Mouse (Mus musculus): ENCODE measurements around the gene Trpm3. TPM values are rescaled to one million over a fixed set of nuclear protein-coding genes. Genes with fewer than 3 reads are reported as not detected.
A peak's percentile ranks its signal among the peaks of the same experiment; 100 is the strongest.

The Trpm3 gene
- polyA plus RNA-seq, 1 experiment from 2014 or later: 6.4 TPM

DNA sequence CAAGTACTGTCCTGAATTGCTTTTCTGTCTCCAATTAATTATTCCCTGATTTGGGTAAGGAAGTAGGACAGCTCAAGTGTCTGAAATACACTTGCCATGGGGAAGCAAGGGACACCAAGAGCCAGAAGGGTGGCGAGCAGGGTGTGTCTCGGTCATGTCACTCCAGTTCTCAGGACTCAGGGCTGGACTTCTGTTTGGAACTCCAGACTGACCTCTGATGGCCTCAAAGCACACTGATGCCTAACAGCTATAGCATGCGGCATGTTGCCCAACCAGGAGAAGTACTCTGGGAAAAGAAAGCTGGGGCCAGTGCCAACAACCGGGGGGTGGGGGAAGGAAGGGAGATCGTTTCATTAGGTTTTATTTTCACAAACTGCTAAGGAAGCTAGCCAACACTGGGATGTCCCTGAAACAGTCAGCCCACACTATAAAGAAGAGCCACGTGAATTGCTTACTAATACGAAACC lies 791.6 kb downstream of the Trpm3 start:
- H3K4me2 ChIP-seq (ENCODE audit: low read depth, low read length): no peak overlapping the region
- H3K27ac ChIP-seq (replicated peaks; ENCODE audit: low read depth, low read length): no peak overlapping the region
- WGBS: 62% methylated on average over 7 of the region's 7 CpGs
- DNase-seq (ENCODE audit: low spot score) (peak; percentile 43), ATAC-seq (ENCODE audit: low read depth) (0 out of 2 replicates have a peak, but pooled peaks have one; percentile 15)
- H3K9ac ChIP-seq (ENCODE audit: low read depth, low read length): no peak overlapping the region
- H3K4me1 ChIP-seq (ENCODE audit: control insufficient read depth, insufficient read depth, low read length): 0 out of 2 replicates have a peak, but pooled peaks cover 7% of the 10 kb centered on the region
- H3K36me3 ChIP-seq (ENCODE audit: control insufficient read depth, insufficient read depth, low read length): no peaks in the 10 kb centered on the region
- H3K27me3 ChIP-seq (replicated peaks; ENCODE audit: control insufficient read depth, insufficient read depth, low read length): no peaks in the 10 kb centered on the region
- no peak overlapping the region for H3K4me3 ChIP-seq (ENCODE audit: low read depth, low read length)
- H3K9me3 ChIP-seq (ENCODE audit: control insufficient read depth, low read length): no peaks in the 10 kb centered on the region

DNA sequence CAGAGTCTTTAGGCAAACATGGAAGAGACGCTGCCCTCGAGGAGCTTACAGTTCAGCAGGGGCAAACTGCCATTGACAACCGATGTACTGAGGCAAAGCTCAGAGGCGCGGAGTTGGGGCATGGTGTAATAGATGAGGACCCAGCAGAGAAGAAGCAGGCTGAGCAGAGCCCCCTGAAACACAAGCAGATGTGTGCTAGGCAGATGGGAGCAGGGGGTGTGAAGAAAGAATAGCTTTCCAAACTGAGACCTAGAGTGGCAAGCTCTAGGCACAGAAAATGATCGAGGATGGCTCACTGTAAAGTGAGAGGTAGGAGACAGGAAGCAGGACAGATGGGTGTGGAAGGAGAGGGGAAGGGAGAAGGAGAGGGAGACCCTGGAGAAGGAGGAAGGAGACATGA lies 792.2 kb downstream of the Trpm3 start:
- Histone ChIP-seq H3K9me3 (ENCODE audit: control insufficient read depth, low read length) (no peaks in the 10 kb centered on the region), H3K36me3 (ENCODE audit: control insufficient read depth, insufficient read depth, low read length) (no peaks in the 10 kb centered on the region), H3K27ac (replicated peaks; ENCODE audit: low read depth, low read length) (no peak overlapping the region), H3K4me2 (ENCODE audit: low read depth, low read length) (no peak overlapping the region), H3K27me3 (replicated peaks; ENCODE audit: control insufficient read depth, insufficient read depth, low read length) (no peaks in the 10 kb centered on the region), H3K4me3 (ENCODE audit: low read depth, low read length) (no peak overlapping the region), H3K4me1 (ENCODE audit: control insufficient read depth, insufficient read depth, low read length) (0 out of 2 replicates have a peak, but pooled peaks cover 7% of the 10 kb centered on the region), H3K9ac (ENCODE audit: low read depth, low read length) (no peak overlapping the region)
- ATAC-seq (ENCODE audit: low read depth) (no peak), DNase-seq (ENCODE audit: low spot score) (no peak)
- 79% methylated on average over 6 of the region's 6 CpGs for WGBS

DNA sequence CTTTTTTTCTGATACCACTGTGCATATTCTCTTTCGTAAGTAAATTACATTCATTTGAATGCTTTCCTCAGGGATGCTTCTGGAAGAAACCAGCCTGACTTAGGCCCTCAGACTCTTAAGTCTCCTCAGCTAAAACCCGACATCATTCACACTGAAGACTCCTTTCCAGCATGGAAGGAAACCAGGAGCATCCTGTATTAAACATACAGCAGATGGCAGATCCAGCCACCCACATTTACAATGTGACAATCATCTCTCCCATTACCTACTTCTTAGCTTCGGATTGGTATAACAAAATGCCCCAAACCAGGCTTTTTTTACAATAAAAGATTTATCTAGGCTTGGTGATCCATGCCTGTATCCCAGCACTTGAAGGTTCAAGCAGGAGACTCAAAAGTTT lies 796.2 kb downstream of the Trpm3 start:
- Histone ChIP-seq H3K36me3 (ENCODE audit: control insufficient read depth, insufficient read depth, low read length) (no peaks in the 10 kb centered on the region), H3K9me3 (ENCODE audit: control insufficient read depth, low read length) (no peaks in the 10 kb centered on the region), H3K27me3 (replicated peaks; ENCODE audit: control insufficient read depth, insufficient read depth, low read length) (no peaks in the 10 kb centered on the region), H3K4me2 (ENCODE audit: low read depth, low read length) (no peak overlapping the region), H3K27ac (replicated peaks; ENCODE audit: low read depth, low read length) (no peak overlapping the region), H3K9ac (ENCODE audit: low read depth, low read length) (no peak overlapping the region), H3K4me1 (ENCODE audit: control insufficient read depth, insufficient read depth, low read length) (peaks cover 11% of the 10 kb centered on the region), H3K4me3 (ENCODE audit: low read depth, low read length) (no peak overlapping the region)
- DNase-seq (ENCODE audit: low spot score): no peak
- 70% methylated on average over 3 of the region's 3 CpGs for WGBS
- no peak for ATAC-seq (ENCODE audit: low read depth)

DNA sequence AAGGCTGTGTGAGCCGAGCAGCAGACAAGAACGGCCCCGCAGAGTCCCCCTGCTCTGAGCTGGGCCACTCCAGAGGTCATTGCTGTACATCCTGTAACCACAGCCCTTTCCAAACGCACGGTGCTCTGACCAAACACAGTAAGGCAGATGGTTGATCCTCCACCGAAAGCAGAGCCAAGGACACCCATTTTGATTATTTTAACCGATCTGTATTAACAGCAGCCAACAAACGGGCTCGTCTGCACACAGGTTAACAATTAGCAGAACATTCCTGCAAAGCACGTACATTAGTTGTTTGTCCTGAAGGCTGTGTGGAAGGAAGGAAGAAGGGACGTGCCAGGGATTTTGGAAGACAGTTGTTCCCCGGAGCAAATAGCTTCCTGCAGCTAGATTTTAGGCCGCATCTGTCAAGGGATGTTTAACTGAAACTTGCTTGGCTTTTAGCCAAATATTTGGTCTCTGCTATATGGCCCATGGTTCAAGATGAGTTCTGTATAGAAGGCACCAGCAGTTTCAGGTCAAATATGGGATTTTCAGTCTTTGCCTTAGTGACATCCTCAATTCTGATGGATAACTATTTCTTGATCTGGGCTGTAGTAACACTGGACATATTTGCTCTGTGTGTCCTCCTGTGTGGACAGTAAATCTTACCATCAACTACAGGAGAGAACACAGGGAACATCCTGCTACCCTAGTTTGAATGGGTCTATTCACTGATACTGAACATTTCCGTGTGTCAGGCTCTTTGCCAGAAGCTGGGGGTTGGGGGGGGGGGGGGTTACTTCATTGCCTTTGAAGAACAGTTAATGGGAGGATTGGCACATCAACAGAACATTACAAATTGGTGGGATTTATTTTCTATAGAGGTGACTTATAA lies 800.2 kb downstream of the Trpm3 start:
- ATAC-seq (ENCODE audit: low read depth) (peak; percentile 60; the same call in 1 of the 2 replicates), DNase-seq (ENCODE audit: low spot score) (peak; percentile 76)
- Histone ChIP-seq H3K27me3 (replicated peaks; ENCODE audit: control insufficient read depth, insufficient read depth, low read length) (no peaks in the 10 kb centered on the region), H3K36me3 (ENCODE audit: control insufficient read depth, insufficient read depth, low read length) (no peaks in the 10 kb centered on the region), H3K4me2 (ENCODE audit: low read depth, low read length) (no peak overlapping the region), H3K9ac (ENCODE audit: low read depth, low read length) (no peak overlapping the region), H3K4me1 (ENCODE audit: control insufficient read depth, insufficient read depth, low read length) (peaks cover 13% of the 10 kb centered on the region), H3K4me3 (ENCODE audit: low read depth, low read length) (no peak overlapping the region), H3K27ac (replicated peaks; ENCODE audit: low read depth, low read length) (no peak overlapping the region), H3K9me3 (ENCODE audit: control insufficient read depth, low read length) (no peaks in the 10 kb centered on the region)
- WGBS: 25% methylated on average over 14 of the region's 14 CpGs

DNA sequence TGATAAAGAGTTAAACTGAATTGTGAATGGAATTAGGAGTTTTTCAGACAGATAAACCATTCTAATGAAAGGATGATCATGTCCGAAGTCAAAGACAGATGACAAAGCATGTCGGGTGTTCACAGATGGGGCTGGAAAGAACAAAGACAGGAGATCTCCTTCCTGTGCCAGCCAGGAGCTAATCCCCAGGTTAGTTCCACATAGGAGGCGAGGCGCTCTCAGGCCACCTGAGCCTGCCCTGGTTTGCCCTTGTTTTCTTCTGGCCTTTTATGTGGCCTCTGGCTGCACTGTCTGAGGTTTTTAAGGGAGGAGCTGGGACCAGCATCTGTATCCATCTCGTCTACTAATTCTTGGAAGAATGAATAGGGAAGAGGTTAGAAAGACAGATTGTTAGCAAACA lies 801.0 kb downstream of the Trpm3 start:
- Histone ChIP-seq H3K36me3 (ENCODE audit: control insufficient read depth, insufficient read depth, low read length) (no peaks in the 10 kb centered on the region), H3K4me3 (ENCODE audit: low read depth, low read length) (no peak overlapping the region), H3K4me1 (ENCODE audit: control insufficient read depth, insufficient read depth, low read length) (peaks cover 13% of the 10 kb centered on the region), H3K4me2 (ENCODE audit: low read depth, low read length) (no peak overlapping the region), H3K27me3 (replicated peaks; ENCODE audit: control insufficient read depth, insufficient read depth, low read length) (no peaks in the 10 kb centered on the region), H3K9ac (ENCODE audit: low read depth, low read length) (no peak overlapping the region), H3K9me3 (ENCODE audit: control insufficient read depth, low read length) (no peaks in the 10 kb centered on the region), H3K27ac (replicated peaks; ENCODE audit: low read depth, low read length) (0 out of 2 replicates have a peak overlapping the region, but pooled peaks have one; percentile 28)
- no peak for ATAC-seq (ENCODE audit: low read depth)
- WGBS: 45% methylated on average over 5 of the region's 5 CpGs
- no peak for DNase-seq (ENCODE audit: low spot score)

DNA sequence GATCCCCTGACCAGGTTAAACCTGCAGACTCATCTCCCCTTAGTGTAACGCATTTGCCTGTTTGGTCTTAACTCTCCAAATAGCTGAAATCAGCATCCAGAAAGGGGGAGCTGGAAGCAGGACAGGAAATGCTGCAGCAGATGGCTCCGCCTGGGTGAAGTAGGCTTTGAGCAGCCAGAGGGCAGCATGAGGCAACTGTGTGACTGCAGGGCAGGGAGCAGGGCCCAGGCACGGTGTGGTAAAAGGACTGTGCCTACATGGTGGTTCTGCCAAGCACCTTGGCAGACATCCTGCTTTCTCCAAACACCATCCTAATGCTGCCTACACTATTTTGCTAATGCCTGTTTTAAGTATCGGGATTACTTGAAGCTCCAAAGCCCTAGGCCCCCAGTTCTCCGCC lies 801.6 kb downstream of the Trpm3 start:
- H3K4me1 ChIP-seq (ENCODE audit: control insufficient read depth, insufficient read depth, low read length): peaks cover 13% of the 10 kb centered on the region
- no peak overlapping the region for H3K9ac ChIP-seq (ENCODE audit: low read depth, low read length)
- peak overlapping the region; percentile 28; the same call in 1 of the 2 replicates for H3K27ac ChIP-seq (replicated peaks; ENCODE audit: low read depth, low read length)
- H3K9me3 ChIP-seq (ENCODE audit: control insufficient read depth, low read length): no peaks in the 10 kb centered on the region
- H3K4me2 ChIP-seq (ENCODE audit: low read depth, low read length): no peak overlapping the region
- H3K36me3 ChIP-seq (ENCODE audit: control insufficient read depth, insufficient read depth, low read length): no peaks in the 10 kb centered on the region
- no peak overlapping the region for H3K4me3 ChIP-seq (ENCODE audit: low read depth, low read length)
- ATAC-seq (ENCODE audit: low read depth): peak; percentile 76; the same call in 1 of the 2 replicates
- whole genome bisulfite sequencing: 45% methylated on average over 5 of the region's 5 CpGs
- DNase-seq (ENCODE audit: low spot score): peak; percentile 80
- H3K27me3 ChIP-seq (replicated peaks; ENCODE audit: control insufficient read depth, insufficient read depth, low read length): no peaks in the 10 kb centered on the region

DNA sequence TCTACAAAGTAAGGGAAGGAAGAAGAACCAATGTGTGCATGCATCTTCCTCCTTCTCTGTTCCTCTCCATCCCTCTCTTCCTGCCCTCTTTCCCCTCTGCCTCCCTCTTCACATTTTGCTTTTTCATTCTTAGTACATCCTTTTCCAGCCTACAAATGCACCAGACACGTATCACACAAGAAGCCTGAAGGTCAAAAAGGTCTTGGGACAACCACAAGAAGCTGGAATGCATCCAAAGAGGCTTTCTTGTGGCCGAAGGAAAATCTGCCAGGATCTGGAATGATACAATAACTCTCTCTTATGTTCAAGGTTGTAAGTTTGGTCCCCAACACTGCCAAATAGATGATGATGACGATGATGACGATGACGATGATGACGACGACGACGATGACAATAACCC lies 802.1 kb downstream of the Trpm3 start:
- no peak for DNase-seq (ENCODE audit: low spot score)
- ATAC-seq (ENCODE audit: low read depth): no peak
- Histone ChIP-seq H3K27me3 (replicated peaks; ENCODE audit: control insufficient read depth, insufficient read depth, low read length) (no peaks in the 10 kb centered on the region), H3K36me3 (ENCODE audit: control insufficient read depth, insufficient read depth, low read length) (no peaks in the 10 kb centered on the region), H3K9me3 (ENCODE audit: control insufficient read depth, low read length) (no peaks in the 10 kb centered on the region), H3K4me1 (ENCODE audit: control insufficient read depth, insufficient read depth, low read length) (peaks cover 13% of the 10 kb centered on the region), H3K27ac (replicated peaks; ENCODE audit: low read depth, low read length) (no peak overlapping the region), H3K4me3 (ENCODE audit: low read depth, low read length) (no peak overlapping the region), H3K4me2 (ENCODE audit: low read depth, low read length) (no peak overlapping the region), H3K9ac (ENCODE audit: low read depth, low read length) (no peak overlapping the region)
- WGBS: 85% methylated on average over 9 of the region's 9 CpGs

DNA sequence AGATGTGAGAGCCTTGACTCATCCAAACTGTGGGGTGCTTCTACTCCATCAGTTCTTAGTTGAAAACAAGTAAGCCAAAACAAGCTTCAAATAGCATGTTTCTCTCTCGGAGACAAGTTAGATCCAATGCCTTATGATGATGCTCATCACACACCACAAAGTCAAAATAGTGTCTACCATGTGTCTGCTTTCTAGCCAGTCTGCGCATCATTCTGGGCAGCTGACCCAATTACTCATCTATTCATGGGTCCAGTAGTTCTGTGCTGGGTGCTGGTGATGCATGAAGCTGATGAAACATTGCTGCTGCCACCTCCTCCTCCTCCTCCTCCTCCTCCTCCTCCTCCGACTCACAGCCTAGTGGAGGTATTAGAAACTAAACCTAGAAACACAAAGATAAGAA lies 813.6 kb downstream of the Trpm3 start:
- Histone ChIP-seq H3K27ac (replicated peaks; ENCODE audit: low read depth, low read length) (no peak overlapping the region), H3K9me3 (ENCODE audit: control insufficient read depth, low read length) (no peaks in the 10 kb centered on the region), H3K4me1 (ENCODE audit: control insufficient read depth, insufficient read depth, low read length) (no peaks in the 10 kb centered on the region), H3K4me3 (ENCODE audit: low read depth, low read length) (no peak overlapping the region), H3K4me2 (ENCODE audit: low read depth, low read length) (no peak overlapping the region), H3K27me3 (replicated peaks; ENCODE audit: control insufficient read depth, insufficient read depth, low read length) (no peaks in the 10 kb centered on the region), H3K9ac (ENCODE audit: low read depth, low read length) (no peak overlapping the region), H3K36me3 (ENCODE audit: control insufficient read depth, insufficient read depth, low read length) (no peaks in the 10 kb centered on the region)
- ATAC-seq (ENCODE audit: low read depth) (no peak), DNase-seq (ENCODE audit: low spot score) (no peak)
- 85% methylated on average over 3 of the region's 3 CpGs for WGBS

DNA sequence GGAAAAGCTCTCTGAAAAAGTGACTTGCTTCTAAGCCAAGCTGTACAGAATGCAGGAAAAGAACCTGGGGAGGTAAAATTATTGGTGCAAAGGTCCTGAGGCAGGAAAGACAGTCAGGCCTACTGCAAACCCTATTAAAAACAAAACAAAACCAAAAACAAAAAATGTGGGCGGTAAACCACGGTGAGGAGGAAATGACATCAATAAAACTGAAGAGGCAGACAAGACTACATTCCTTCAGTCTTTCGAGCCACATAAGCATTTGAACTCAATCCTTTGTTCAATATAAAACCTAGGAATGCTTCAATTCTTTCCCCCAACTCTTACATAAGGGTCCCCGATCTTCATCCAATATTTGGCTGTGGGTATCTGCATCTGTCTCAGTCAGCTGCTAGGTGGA lies 814.3 kb downstream of the Trpm3 start:
- WGBS: 87% methylated on average over 4 of the region's 4 CpGs

More for the DNA sequence above, 814.3 kb downstream of the Trpm3 start:
- Histone ChIP-seq H3K9me3 (ENCODE audit: control insufficient read depth, low read length) (no peaks in the 10 kb centered on the region), H3K4me1 (ENCODE audit: control insufficient read depth, insufficient read depth, low read length) (no peaks in the 10 kb centered on the region), H3K4me3 (ENCODE audit: low read depth, low read length) (no peak overlapping the region), H3K36me3 (ENCODE audit: control insufficient read depth, insufficient read depth, low read length) (no peaks in the 10 kb centered on the region), H3K27me3 (replicated peaks; ENCODE audit: control insufficient read depth, insufficient read depth, low read length) (no peaks in the 10 kb centered on the region), H3K4me2 (ENCODE audit: low read depth, low read length) (no peak overlapping the region), H3K27ac (replicated peaks; ENCODE audit: low read depth, low read length) (no peak overlapping the region), H3K9ac (ENCODE audit: low read depth, low read length) (no peak overlapping the region)
- no peak for DNase-seq (ENCODE audit: low spot score)
- ATAC-seq (ENCODE audit: low read depth): no peak
